In the genomic region with DNA sequence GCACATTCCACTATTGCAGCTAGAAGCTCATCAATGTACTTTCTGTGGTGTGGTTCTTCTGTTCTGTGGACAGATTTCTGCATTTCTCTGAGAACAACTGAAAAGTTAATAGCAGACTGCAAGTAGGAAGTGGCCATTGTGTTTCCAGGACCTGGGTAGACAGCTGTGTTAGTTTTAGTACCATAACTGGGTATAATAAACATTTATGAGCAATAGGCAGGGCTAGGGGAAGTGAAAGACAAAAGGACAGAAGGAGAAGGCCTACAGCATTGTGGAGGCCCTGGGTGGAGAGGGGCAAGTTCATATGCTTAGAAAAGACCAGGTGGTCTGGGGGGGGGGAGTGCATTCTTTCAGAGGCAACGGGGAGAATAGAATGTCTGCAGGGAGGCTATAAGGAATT, we compare ENCODE assay signal across 22 mouse cellular contexts. TPM values are rescaled to one million over a fixed set of nuclear protein-coding genes. Genes with fewer than 3 reads are reported as not detected.
DNase-seq lines count a peak whose midpoint lies in the region; ATAC-seq lines count a peak whose summit lies in the region.
"Had no signal": no experiment of that assay in that cellular context is flagged by ENCODE, and none has a peak within 500 bp of the region (broad histone marks: within the 10 kb centered on the region; RNA-seq: fewer than 3 reads in every experiment).

No protein-coding gene starts in this region.

- H3K9ac ChIP-seq in liver, embryonic 11.5 days (ENCODE audit: low read depth, low read length): no peak overlapping the region
- no peak overlapping the region for H3K9ac ChIP-seq in liver, embryonic 12.5 days
- no peak overlapping the region for H3K9ac ChIP-seq in hindbrain, embryonic 11.5 days (ENCODE audit: low read depth, low read length)
- H3K9ac ChIP-seq: hindbrain, embryonic 14.5 days; limb, embryonic 13.5 days; liver, embryonic 14.5 days; lung, embryonic 14.5 days; neural tube, embryonic 15.5 days had no signal

- no peak overlapping the region for H3K27ac ChIP-seq in liver, embryonic 11.5 days (ENCODE audit: low read depth, low read length)
- no peak overlapping the region for H3K27ac ChIP-seq in liver, embryonic 12.5 days
- no peak overlapping the region for H3K27ac ChIP-seq in hindbrain, embryonic 11.5 days (ENCODE audit: low read depth, low read length)
- H3K27ac ChIP-seq: heart, adult 2 months; hindbrain, embryonic 14.5 days; layer of hippocampus, adult 2 months; limb, embryonic 13.5 days; liver, embryonic 14.5 days had no signal

- no peaks in the 10 kb centered on the region for H3K27me3 ChIP-seq in liver, embryonic 11.5 days (replicated peaks; ENCODE audit: control insufficient read depth, insufficient read depth, low read length)
- no peaks in the 10 kb centered on the region for H3K27me3 ChIP-seq in liver, embryonic 12.5 days (replicated peaks)
- H3K27me3 ChIP-seq in splenic B cell, adult 2 months (ENCODE audit: control insufficient read depth, insufficient read depth, low read length, poor library complexity, severe bottlenecking): no peaks in the 10 kb centered on the region
- H3K27me3 ChIP-seq in hindbrain, embryonic 11.5 days (ENCODE audit: control insufficient read depth, insufficient read depth, low read length): no peaks in the 10 kb centered on the region
- H3K27me3 ChIP-seq: limb, embryonic 13.5 days; neural tube, embryonic 15.5 days had no signal

- 86% methylated on average over 1 of the region's 1 CpGs for WGBS in liver, embryonic 11.5 days
- WGBS in liver, embryonic 12.5 days (ENCODE audit: insufficient replicate concordance): 46% methylated on average over 1 of the region's 1 CpGs
- WGBS in large intestine, adult 2 months: 22% methylated on average over 1 of the region's 1 CpGs
- WGBS in hindbrain, embryonic 11.5 days: 71% methylated on average over 1 of the region's 1 CpGs

- no peaks in the 10 kb centered on the region for H3K9me3 ChIP-seq in liver, embryonic 11.5 days (ENCODE audit: control insufficient read depth, low read length)
- no peaks in the 10 kb centered on the region for H3K9me3 ChIP-seq in liver, embryonic 12.5 days (replicated peaks)
- H3K9me3 ChIP-seq in hindbrain, embryonic 11.5 days (ENCODE audit: control insufficient read depth, low read length): no peaks in the 10 kb centered on the region
- H3K9me3 ChIP-seq: limb, embryonic 13.5 days; neural tube, embryonic 15.5 days had no signal

- no peak overlapping the region for H3K4me2 ChIP-seq in liver, embryonic 11.5 days
- H3K4me2 ChIP-seq in liver, embryonic 12.5 days: no peak overlapping the region
- no peak overlapping the region for H3K4me2 ChIP-seq in hindbrain, embryonic 11.5 days (replicated peaks; ENCODE audit: low read depth, low read length)
- H3K4me2 ChIP-seq: hindbrain, embryonic 14.5 days; limb, embryonic 13.5 days; lung, embryonic 14.5 days; neural tube, embryonic 15.5 days had no signal

- peak; percentile 78 for DNase-seq in heart, adult 11 months
- DNase-seq in heart, adult 18-20 months: no peak
- DNase-seq in liver, embryonic 11.5 days (ENCODE audit: low spot score): peak; percentile 1
- DNase-seq in large intestine, adult 2 months (ENCODE audit: low read depth, low spot score): peak; percentile 72
- peak; percentile 23 for DNase-seq in splenic B cell, adult 2 months (ENCODE audit: low read depth, low spot score)
- DNase-seq in hindbrain, embryonic 11.5 days (ENCODE audit: low spot score): no peak
- no peak for DNase-seq in natural killer cell, adult 2 months (ENCODE audit: low spot score in 2 of 2)
- DNase-seq: adrenal gland, postnatal 25 days; cerebellum, adult 9-10 months; gastrocnemius, postnatal 10 days; heart, adult 2 months; kidney, adult 9 months; kidney, postnatal 14 days; lung, embryonic 14.5 days; thymus, postnatal 14 days had no signal

- no peaks in the 10 kb centered on the region for H3K36me3 ChIP-seq in liver, embryonic 11.5 days (ENCODE audit: control insufficient read depth, insufficient read depth, low read length)
- no peaks in the 10 kb centered on the region for H3K36me3 ChIP-seq in liver, embryonic 12.5 days
- no peaks in the 10 kb centered on the region for H3K36me3 ChIP-seq in splenic B cell, adult 2 months (ENCODE audit: control insufficient read depth, insufficient read depth, low read length, poor library complexity, severe bottlenecking)
- H3K36me3 ChIP-seq in hindbrain, embryonic 11.5 days (ENCODE audit: control insufficient read depth, insufficient read depth, low read length): no peaks in the 10 kb centered on the region
- H3K36me3 ChIP-seq: limb, embryonic 13.5 days; neural tube, embryonic 15.5 days had no signal

- H3K4me1 ChIP-seq in liver, embryonic 11.5 days (replicated peaks; ENCODE audit: control insufficient read depth, insufficient read depth, low read length): peaks cover 11% of the 10 kb centered on the region; the same call in 1 of the 2 replicates
- peaks cover 22% of the 10 kb centered on the region for H3K4me1 ChIP-seq in liver, embryonic 12.5 days
- H3K4me1 ChIP-seq in hindbrain, embryonic 11.5 days (replicated peaks; ENCODE audit: control insufficient read depth, insufficient read depth, low read length): no peaks in the 10 kb centered on the region

- H3K4me3 ChIP-seq in liver, embryonic 11.5 days (ENCODE audit: low read depth, low read length): no peak overlapping the region
- H3K4me3 ChIP-seq in liver, embryonic 12.5 days: no peak overlapping the region
- H3K4me3 ChIP-seq in hindbrain, embryonic 11.5 days (ENCODE audit: low read depth, low read length): no peak overlapping the region
- H3K4me3 ChIP-seq: heart, adult 2 months; layer of hippocampus, adult 2 months; limb, embryonic 13.5 days; neural tube, embryonic 15.5 days had no signal

- ATAC-seq in liver, embryonic 11.5 days (replicated peaks; ENCODE audit: low FRiP score): no peak
- no peak for ATAC-seq in liver, embryonic 12.5 days
- no peak for ATAC-seq in hindbrain, embryonic 11.5 days (ENCODE audit: low FRiP score)
- ATAC-seq: midbrain, embryonic 16.5 days had no signal

RNA-seq across cellular contexts. Expression of a gene that starts 8.8 kb away (rescaled TPM):
- total RNA-seq in heart, adult 18-20 months (2021): 10 to 100 TPM; 12.8 to 13.7 TPM
- 8.5 and 10.8 TPM in 2 replicates for polyA plus RNA-seq in liver, embryonic 11.5 days (2014; fragmentation: Nextera tagmentation; extraction: Ambion mirVana)
- 6.7 and 6.8 TPM in 2 replicates for polyA plus RNA-seq in liver, embryonic 12.5 days (2016; fragmentation: Nextera tagmentation; extraction: Ambion mirVana)
- polyA plus RNA-seq in large intestine, adult 2 months (2012; rRNA removed): 4.6 and 4.8 TPM in 2 replicates
- polyA plus RNA-seq in hindbrain, embryonic 11.5 days (2014; fragmentation: Nextera tagmentation; extraction: Ambion mirVana): 19.4 and 20.1 TPM in 2 replicates

Comparison
In these comparisons a context has a peak if more than half of its experiments do, and no peak if none do; other contexts are left out.
1. DNase-seq: peak in heart, adult 11 months (single experiment), liver, embryonic 11.5 days (single experiment), large intestine, adult 2 months (single experiment) and splenic B cell, adult 2 months (single experiment); none in heart, adult 18-20 months (0 of 2), hindbrain, embryonic 11.5 days (single experiment) and natural killer cell, adult 2 months (0 of 2).